Mouse (Mus musculus) heart, embryonic 11.5 days (tissue): ENCODE measurements around the gene Cfl2. TPM values are rescaled to one million over a fixed set of nuclear protein-coding genes. Genes with fewer than 3 reads are reported as not detected.
"Not testable (repeated sequence)": the region's sequence is repeated elsewhere in the genome, so short reads cannot be mapped to it uniquely, and the experiment has no call there.

Experiments used
- ATAC-seq: fragments of 200-750 bp; cut with Nextera tagmentation; replicated peaks from 2 replicates; pipeline ENCODE4 v1.8.0; 2017; ENCODE audit warnings: moderate library complexity; ENCODE audit not compliant: insufficient number of reproducible peaks, low FRiP score, low TSS enrichment
- H3K27ac ChIP-seq: fragments of 300-500 bp; sonication (generic); 2 replicates; pipeline ENCODE4 v1.5.1; 2014; ENCODE audit warnings: mild to moderate bottlenecking, low read depth, low read length
- H3K27me3 ChIP-seq: fragments of 300-500 bp; sonication (generic); 2 replicates; pipeline ENCODE4 v1.6.1; 2014; ENCODE audit warnings: mild to moderate bottlenecking, low read length, mixed read lengths; ENCODE audit not compliant: control insufficient read depth, insufficient read depth
- H3K36me3 ChIP-seq: fragments of 300-500 bp; sonication (generic); 2 replicates; pipeline ENCODE4 v1.6.1; 2014; ENCODE audit warnings: mild to moderate bottlenecking, low read length, moderate library complexity, mixed read lengths; ENCODE audit not compliant: control insufficient read depth, insufficient read depth
- H3K4me1 ChIP-seq: fragments of 300-500 bp; sonication (generic); 2 replicates; pipeline ENCODE4 v1.6.1; 2014; ENCODE audit warnings: low read length; ENCODE audit not compliant: control insufficient read depth, insufficient read depth
- H3K4me2 ChIP-seq: fragments of 300-500 bp; sonication (generic); 2 replicates; pipeline ENCODE4 v1.6.1; 2014; ENCODE audit warnings: mild to moderate bottlenecking, moderate library complexity
- H3K4me3 ChIP-seq: fragments of 300-500 bp; sonication (generic); 2 replicates; pipeline ENCODE4 v1.5.1; 2014; ENCODE audit warnings: low read depth, low read length
- H3K9ac ChIP-seq: fragments of 300-500 bp; sonication (generic); 2 replicates; pipeline ENCODE4 v1.6.1; 2014; ENCODE audit warnings: mild to moderate bottlenecking, low read depth, low read length, moderate library complexity
- H3K9me3 ChIP-seq: fragments of 300-500 bp; sonication (generic); replicated peaks from 2 replicates; pipeline ENCODE4 v1.6.1; 2016; ENCODE audit warnings: low read length; ENCODE audit not compliant: control insufficient read depth
- WGBS: fragments of 180-500 bp; shearing (Covaris S2); extraction: QIAGEN DNeasy Blood & Tissue Kit; methylation state at CpG from one replicate; pipeline ENCODE4 v1.1.7; 2014; ENCODE audit not compliant: insufficient replicate concordance; 5-methylcytosine and 5-hydroxymethylcytosine counted together
- polyA plus RNA-seq: library from polyadenylated mRNA; unstranded; fragments of >200 nt; fragmentation: Nextera tagmentation; extraction: Ambion mirVana; gene quantifications from 2 replicates; pipeline ENCODE4 v1.2.1, GENCODE M21; 2014

The Cfl2 gene
- polyA plus RNA-seq, 1 experiment from 2014 or later = 421 TPM

GRCm38 (mm10) chr12:54835608-54836570 lies 26.8 kb downstream of the Cfl2 start:
- Histone ChIP-seq H3K4me3 (no peak overlapping the region), H3K9me3 (no peaks in the 10 kb centered on the region), H3K27ac (peak overlapping the region; percentile 87; the same call in 1 of the 2 replicates), H3K4me1 (peaks cover 16% of the 10 kb centered on the region), H3K4me2 (no peak overlapping the region; the same call in 1 of the 2 replicates), H3K9ac (no peak overlapping the region), H3K36me3 (no peaks in the 10 kb centered on the region), H3K27me3 (no peaks in the 10 kb centered on the region)
- 61% methylated on average over 18 of the region's 18 CpGs for WGBS
- no peak for ATAC-seq

GRCm38 (mm10) chr12:54834925-54835447 lies 27.7 kb downstream of the Cfl2 start:
- Histone ChIP-seq H3K36me3 (no peaks in the 10 kb centered on the region), H3K4me2 (peak overlapping the region; percentile 61), H3K27ac (peak overlapping the region; percentile 87), H3K4me3 (peak overlapping the region; percentile 33; the same call in 1 of the 2 replicates), H3K27me3 (no peaks in the 10 kb centered on the region), H3K9ac (peak overlapping the region; percentile 58; the same call in 1 of the 2 replicates), H3K4me1 (peaks cover 16% of the 10 kb centered on the region), H3K9me3 (no peaks in the 10 kb centered on the region)
- ATAC-seq = peak; percentile 75
- WGBS = 9% methylated on average over 11 of the region's 11 CpGs

GRCm38 (mm10) chr12:54833856-54834399 lies 28.7 kb downstream of the Cfl2 start:
- 0 out of 2 replicates have a peak overlapping the region, but pooled peaks have one; percentile 4 for H3K4me2 ChIP-seq
- H3K27me3 ChIP-seq = no peaks in the 10 kb centered on the region
- no peaks in the 10 kb centered on the region for H3K9me3 ChIP-seq
- peak overlapping the region; percentile 57; the same call in 1 of the 2 replicates for H3K27ac ChIP-seq
- no peak for ATAC-seq
- peaks cover 16% of the 10 kb centered on the region for H3K4me1 ChIP-seq
- 54% methylated on average over 9 of the region's 9 CpGs for WGBS
- no peaks in the 10 kb centered on the region for H3K36me3 ChIP-seq
- no peak overlapping the region for H3K4me3 ChIP-seq
- 0 out of 2 replicates have a peak overlapping the region, but pooled peaks have one; percentile 28 for H3K9ac ChIP-seq

GRCm38 (mm10) chr12:54831927-54832326 lies 30.8 kb downstream of the Cfl2 start:
- 73% methylated on average over 1 of the region's 1 CpGs for WGBS
- not testable (repeated sequence) for H3K4me3 ChIP-seq, H3K4me2 ChIP-seq, H3K27me3 ChIP-seq, H3K27ac ChIP-seq, H3K9ac ChIP-seq, H3K9me3 ChIP-seq, H3K36me3 ChIP-seq, ATAC-seq
- H3K4me1 ChIP-seq = peaks cover 16% of the 10 kb centered on the region

- WGBS = 12% methylated on average over 6 of the region's 6 CpGs
- Histone ChIP-seq H3K4me3 (no peak overlapping the region), H3K27ac (no peak overlapping the region), H3K4me2 (no peak overlapping the region), H3K27me3 (no peaks in the 10 kb centered on the region), H3K4me1 (peaks cover 8% of the 10 kb centered on the region; the same call in 1 of the 2 replicates), H3K9me3 (no peaks in the 10 kb centered on the region), H3K36me3 (no peaks in the 10 kb centered on the region), H3K9ac (no peak overlapping the region)
- no peak for ATAC-seq
Observed at GRCm38 (mm10) chr12:54830574-54830973, 32.1 kb downstream of the Cfl2 start.

- 0 out of 2 replicates have a peak, but pooled peaks cover 2% of the 10 kb centered on the region for H3K9me3 ChIP-seq
- H3K4me2 ChIP-seq = no peak overlapping the region
- H3K4me3 ChIP-seq = no peak overlapping the region
- no peak overlapping the region for H3K9ac ChIP-seq
- WGBS = 51% methylated on average over 5 of the region's 5 CpGs
- H3K27ac ChIP-seq = no peak overlapping the region
- peaks cover 4% of the 10 kb centered on the region; the same call in 1 of the 2 replicates for H3K4me1 ChIP-seq
- H3K27me3 ChIP-seq = no peaks in the 10 kb centered on the region
- no peak for ATAC-seq
- no peaks in the 10 kb centered on the region for H3K36me3 ChIP-seq
Observed at GRCm38 (mm10) chr12:54829876-54830275, 32.8 kb downstream of the Cfl2 start.

- no peaks in the 10 kb centered on the region for H3K27me3 ChIP-seq
- H3K9ac ChIP-seq = no peak overlapping the region
- no peak overlapping the region for H3K4me2 ChIP-seq
- H3K4me1 ChIP-seq = no peaks in the 10 kb centered on the region; the same call in 1 of the 2 replicates
- ATAC-seq = no peak
- WGBS = 62% methylated on average over 1 of the region's 1 CpGs
- H3K9me3 ChIP-seq = 0 out of 2 replicates have a peak, but pooled peaks cover 2% of the 10 kb centered on the region
- no peaks in the 10 kb centered on the region for H3K36me3 ChIP-seq
- no peak overlapping the region for H3K4me3 ChIP-seq
- H3K27ac ChIP-seq = no peak overlapping the region
Observed at GRCm38 (mm10) chr12:54828043-54828442, 34.6 kb downstream of the Cfl2 start.

GRCm38 (mm10) chr12:54825202-54825601 lies 37.5 kb downstream of the Cfl2 start:
- 0 out of 2 replicates have a peak, but pooled peaks cover 2% of the 10 kb centered on the region for H3K9me3 ChIP-seq
- H3K9ac ChIP-seq = no peak overlapping the region
- H3K4me1 ChIP-seq = no peaks in the 10 kb centered on the region; the same call in 1 of the 2 replicates
- H3K4me2 ChIP-seq = no peak overlapping the region
- H3K36me3 ChIP-seq = no peaks in the 10 kb centered on the region
- no peak for ATAC-seq
- H3K27ac ChIP-seq = no peak overlapping the region
- no peak overlapping the region for H3K4me3 ChIP-seq
- 91% methylated on average over 3 of the region's 3 CpGs for WGBS
- H3K27me3 ChIP-seq = no peaks in the 10 kb centered on the region
